Mouse (Mus musculus): ENCODE results near the gene Acsf2. TPM values are rescaled to one million over a fixed set of nuclear protein-coding genes. Genes with fewer than 3 reads are reported as not detected.
A peak's percentile ranks its signal among the peaks of the same experiment; 100 is the strongest.
"Not testable (repeated sequence)": the region's sequence is repeated elsewhere in the genome, so short reads cannot be mapped to it uniquely, and the experiment has no call there.

Acsf2 gene
- 0.06 and 0.09 TPM in 2 replicates for polyA plus RNA-seq (2012)

GRCm38 (mm10) chr11:94601321-94602281 lies at the start of gene Acsf2:
Gene Acsf2, minus strand, starts transcription at chr11:94601871.
- H3K4me3 ChIP-seq (replicated peaks): peak within 1 kb of the TSS; percentile 50
- peaks cover 18% of the 10 kb centered on the region for H3K27me3 ChIP-seq (ENCODE audit: control insufficient read depth)
- peaks cover 8% of the 10 kb centered on the region for H3K4me1 ChIP-seq (ENCODE audit: control insufficient read depth)
- TF ChIP-seq GATA1 (IDR thresholded peaks at IDR 0.05; ENCODE audit: low read length) (no peak), TAL1 (IDR thresholded peaks at IDR 0.05; ENCODE audit: low read length) (no peak)
- H3K36me3 ChIP-seq (ENCODE audit: control insufficient read depth): no peaks in the 10 kb centered on the region
- H3K9me3 ChIP-seq (ENCODE audit: control insufficient read depth, low read length): no peaks in the 10 kb centered on the region

GRCm38 (mm10) chr11:94651241-94651640 lies 49.6 kb upstream of the Acsf2 start:
- H3K4me1 ChIP-seq (ENCODE audit: control insufficient read depth): peaks cover 35% of the 10 kb centered on the region
- peaks cover 68% of the 10 kb centered on the region for H3K36me3 ChIP-seq (ENCODE audit: control insufficient read depth)
- H3K27me3 ChIP-seq (ENCODE audit: control insufficient read depth); H3K9me3 ChIP-seq (ENCODE audit: control insufficient read depth, low read length); H3K4me3 ChIP-seq (replicated peaks): not testable (repeated sequence)

- TF ChIP-seq GATA1 (IDR thresholded peaks at IDR 0.05; ENCODE audit: low read length): no peak
- TF ChIP-seq TAL1 (IDR thresholded peaks at IDR 0.05; ENCODE audit: low read length): no peak
- Histone ChIP-seq H3K4me3 (replicated peaks) (no peak overlapping the region), H3K27me3 (ENCODE audit: control insufficient read depth) (no peaks in the 10 kb centered on the region), H3K4me1 (ENCODE audit: control insufficient read depth) (0 out of 2 replicates have a peak, but pooled peaks cover 1% of the 10 kb centered on the region), H3K36me3 (ENCODE audit: control insufficient read depth) (peaks cover 96% of the 10 kb centered on the region), H3K9me3 (ENCODE audit: control insufficient read depth, low read length) (no peaks in the 10 kb centered on the region)
Measured at GRCm38 (mm10) chr11:94646457-94646856, 44.8 kb upstream of the Acsf2 start.

- no peak for TF ChIP-seq TAL1 (IDR thresholded peaks at IDR 0.05; ENCODE audit: low read length)
- no peak for TF ChIP-seq GATA1 (IDR thresholded peaks at IDR 0.05; ENCODE audit: low read length)
- H3K4me1 ChIP-seq (ENCODE audit: control insufficient read depth): no peaks in the 10 kb centered on the region
- H3K27me3 ChIP-seq (ENCODE audit: control insufficient read depth): no peaks in the 10 kb centered on the region
- peaks cover 98% of the 10 kb centered on the region for H3K36me3 ChIP-seq (ENCODE audit: control insufficient read depth)
- no peaks in the 10 kb centered on the region for H3K9me3 ChIP-seq (ENCODE audit: control insufficient read depth, low read length)
- no peak overlapping the region for H3K4me3 ChIP-seq (replicated peaks)
Measured at GRCm38 (mm10) chr11:94644461-94645219, 43.0 kb upstream of the Acsf2 start.

- no peaks in the 10 kb centered on the region for H3K27me3 ChIP-seq (ENCODE audit: control insufficient read depth)
- peaks cover 85% of the 10 kb centered on the region for H3K36me3 ChIP-seq (ENCODE audit: control insufficient read depth)
- H3K9me3 ChIP-seq (ENCODE audit: control insufficient read depth, low read length): no peaks in the 10 kb centered on the region
- H3K4me1 ChIP-seq (ENCODE audit: control insufficient read depth): peaks cover 21% of the 10 kb centered on the region
- H3K4me3 ChIP-seq (replicated peaks): no peak overlapping the region
- TF ChIP-seq TAL1 (IDR thresholded peaks at IDR 0.05; ENCODE audit: low read length) (no peak), GATA1 (IDR thresholded peaks at IDR 0.05; ENCODE audit: low read length) (no peak)
Measured at GRCm38 (mm10) chr11:94634431-94634830, 32.8 kb upstream of the Acsf2 start.

GRCm38 (mm10) chr11:94632988-94633387 lies 31.3 kb upstream of the Acsf2 start:
- Histone ChIP-seq H3K27me3 (ENCODE audit: control insufficient read depth) (no peaks in the 10 kb centered on the region), H3K4me3 (replicated peaks) (no peak overlapping the region), H3K36me3 (ENCODE audit: control insufficient read depth) (peaks cover 71% of the 10 kb centered on the region), H3K4me1 (ENCODE audit: control insufficient read depth) (peaks cover 24% of the 10 kb centered on the region), H3K9me3 (ENCODE audit: control insufficient read depth, low read length) (no peaks in the 10 kb centered on the region)
- no peak for TF ChIP-seq TAL1 (IDR thresholded peaks at IDR 0.05; ENCODE audit: low read length)
- TF ChIP-seq GATA1 (IDR thresholded peaks at IDR 0.05; ENCODE audit: low read length): no peak

GRCm38 (mm10) chr11:94631969-94632368 lies 30.3 kb upstream of the Acsf2 start:
- Histone ChIP-seq H3K36me3 (ENCODE audit: control insufficient read depth) (peaks cover 61% of the 10 kb centered on the region), H3K4me3 (replicated peaks) (no peak overlapping the region), H3K27me3 (ENCODE audit: control insufficient read depth) (no peaks in the 10 kb centered on the region), H3K4me1 (ENCODE audit: control insufficient read depth) (peaks cover 24% of the 10 kb centered on the region), H3K9me3 (ENCODE audit: control insufficient read depth, low read length) (no peaks in the 10 kb centered on the region)
- TF ChIP-seq GATA1 (IDR thresholded peaks at IDR 0.05; ENCODE audit: low read length): no peak
- TF ChIP-seq TAL1 (IDR thresholded peaks at IDR 0.05; ENCODE audit: low read length): no peak

- Histone ChIP-seq H3K36me3 (ENCODE audit: control insufficient read depth) (peaks cover 45% of the 10 kb centered on the region), H3K4me3 (replicated peaks) (peak overlapping the region; percentile 73), H3K4me1 (ENCODE audit: control insufficient read depth) (peaks cover 24% of the 10 kb centered on the region), H3K9me3 (ENCODE audit: control insufficient read depth, low read length) (no peaks in the 10 kb centered on the region), H3K27me3 (ENCODE audit: control insufficient read depth) (no peaks in the 10 kb centered on the region)
- TF ChIP-seq GATA1 (IDR thresholded peaks at IDR 0.05; ENCODE audit: low read length) (no peak), TAL1 (IDR thresholded peaks at IDR 0.05; ENCODE audit: low read length) (no peak)
Measured at GRCm38 (mm10) chr11:94630199-94631011, 28.7 kb upstream of the Acsf2 start.
